Comparison of ENCODE assay signal across 26 mouse cellular contexts in genomic region chr17:13777676-13778075, GRCm38 (mm10). TPM values are rescaled to one million over a fixed set of nuclear protein-coding genes. Genes with fewer than 3 reads are reported as not detected.
"Had no signal": no experiment of that assay in that cellular context is flagged by ENCODE, and none has a peak within 500 bp of the region (broad histone marks: within the 10 kb centered on the region; RNA-seq: fewer than 3 reads in every experiment).

No protein-coding gene starts in this region.

- DNase-seq: gastrocnemius, postnatal 14 days; gastrocnemius, postnatal 36 days; heart, adult 2 months; heart, postnatal 14 days; heart, postnatal 36 days; kidney, adult 11 months; kidney, adult 2 months; kidney, adult 9 months; kidney, postnatal 14 days; kidney, postnatal 36 days; layer of hippocampus, adult 9-11 months; layer of hippocampus, postnatal 36 days; left cerebral cortex, postnatal 4 days had no signal

- H3K4me3 ChIP-seq: heart, adult 2 months; heart, embryonic 13.5 days; heart, embryonic 15.5 days; hindbrain, embryonic 13.5 days; hindbrain, embryonic 15.5 days; kidney, embryonic 15.5 days; limb, embryonic 13.5 days; limb, embryonic 15.5 days had no signal

- H3K27ac ChIP-seq: heart, adult 2 months; heart, embryonic 13.5 days; heart, embryonic 15.5 days; hindbrain, embryonic 13.5 days; hindbrain, embryonic 15.5 days; hindbrain, postnatal 0 days; kidney, embryonic 15.5 days; kidney, postnatal 0 days; limb, embryonic 13.5 days; limb, embryonic 15.5 days had no signal

- H3K36me3 ChIP-seq: heart, embryonic 13.5 days; heart, embryonic 15.5 days; hindbrain, embryonic 13.5 days; hindbrain, embryonic 15.5 days; kidney, embryonic 15.5 days; limb, embryonic 13.5 days; limb, embryonic 15.5 days had no signal

- H3K4me2 ChIP-seq: heart, embryonic 11.5 days; heart, embryonic 13.5 days; heart, embryonic 15.5 days; hindbrain, embryonic 13.5 days; hindbrain, embryonic 15.5 days; kidney, embryonic 15.5 days; limb, embryonic 13.5 days; limb, embryonic 15.5 days; liver, embryonic 11.5 days had no signal

- H3K4me1 ChIP-seq: hindbrain, embryonic 13.5 days; hindbrain, embryonic 15.5 days; kidney, embryonic 15.5 days; limb, embryonic 13.5 days; limb, embryonic 15.5 days had no signal

- H3K9me3 ChIP-seq: heart, embryonic 13.5 days; heart, embryonic 15.5 days; hindbrain, embryonic 13.5 days; hindbrain, embryonic 15.5 days; kidney, embryonic 15.5 days; limb, embryonic 15.5 days had no signal

- H3K9ac ChIP-seq: heart, embryonic 13.5 days; heart, embryonic 15.5 days; hindbrain, embryonic 13.5 days; hindbrain, embryonic 15.5 days; kidney, embryonic 15.5 days; limb, embryonic 13.5 days; limb, embryonic 15.5 days had no signal

- ATAC-seq: hindbrain, postnatal 0 days; intestine, embryonic 16.5 days had no signal

- H3K27me3 ChIP-seq: heart, embryonic 13.5 days; heart, embryonic 15.5 days; hindbrain, embryonic 13.5 days; hindbrain, embryonic 15.5 days; kidney, embryonic 15.5 days; limb, embryonic 13.5 days; limb, embryonic 15.5 days had no signal

RNA-seq across cellular contexts. Expression of gene Tcte2, which starts 16.1 kb away (rescaled TPM):
- total RNA-seq: hematopoietic stem cell, adult 5-6 weeks had no signal
